Mouse (Mus musculus) spleen, postnatal 10 days (tissue): Measurements from ENCODE around the gene Serpine3.
"Not testable (repeated sequence)": the region's sequence is repeated elsewhere in the genome, so short reads cannot be mapped to it uniquely, and the experiment has no call there.

Experiments used
- DNase-seq, 2 experiments: peaks; one replicate each; pipeline ENCODE4 v3.0.0; 2021 to 2022; ENCODE audit warnings: low spot score in 2 of 2

Serpine3 gene

GRCm38 (mm10) chr14:62663367-62663766, at the start of gene Serpine3:
Serpine3 (plus strand) TSS chr14:62663667.
- no peak for DNase-seq

GRCm38 (mm10) chr14:62622393-62622792, 41.1 kb upstream of the Serpine3 start:
- DNase-seq: no peak

- DNase-seq: no peak
Measured at GRCm38 (mm10) chr14:62627951-62628350, 35.5 kb upstream of the Serpine3 start.

GRCm38 (mm10) chr14:62637436-62638344, 25.8 kb upstream of the Serpine3 start:
- no peak for DNase-seq

GRCm38 (mm10) chr14:62638345-62638702, 25.1 kb upstream of the Serpine3 start:
- DNase-seq: no peak

GRCm38 (mm10) chr14:62639111-62639510, 24.4 kb upstream of the Serpine3 start:
- no peak for DNase-seq

- DNase-seq: no peak
Measured at GRCm38 (mm10) chr14:62639551-62639950, 23.9 kb upstream of the Serpine3 start.

GRCm38 (mm10) chr14:62640396-62640795, 23.1 kb upstream of the Serpine3 start:
- no peak for DNase-seq

- DNase-seq: not testable (repeated sequence)
Measured at GRCm38 (mm10) chr14:62642368-62642767, 21.1 kb upstream of the Serpine3 start.

- no peak for DNase-seq
Measured at GRCm38 (mm10) chr14:62648405-62648804, 15.1 kb upstream of the Serpine3 start.

GRCm38 (mm10) chr14:62650376-62650775, 13.1 kb upstream of the Serpine3 start:
- DNase-seq: no peak

- DNase-seq: no peak
Measured at GRCm38 (mm10) chr14:62651771-62652170, 11.7 kb upstream of the Serpine3 start.

- DNase-seq: no peak
Measured at GRCm38 (mm10) chr14:62655996-62656395, 7.5 kb upstream of the Serpine3 start.

- DNase-seq: no peak
Measured at GRCm38 (mm10) chr14:62657469-62657868, 6.0 kb upstream of the Serpine3 start.

- no peak for DNase-seq
Measured at GRCm38 (mm10) chr14:62662381-62662780, 1.1 kb upstream of the Serpine3 start.

- no peak for DNase-seq
Measured at GRCm38 (mm10) chr14:62664976-62665673, 1.7 kb downstream of the Serpine3 start.

GRCm38 (mm10) chr14:62673646-62674045, 10.2 kb downstream of the Serpine3 start:
- no peak for DNase-seq

GRCm38 (mm10) chr14:62718161-62718560, 54.7 kb downstream of the Serpine3 start:
- DNase-seq: no peak

- DNase-seq: no peak
Measured at GRCm38 (mm10) chr14:62721625-62722024, 58.2 kb downstream of the Serpine3 start.

- DNase-seq: no peak
Measured at GRCm38 (mm10) chr14:62724560-62724959, 61.1 kb downstream of the Serpine3 start.

- DNase-seq: no peak
Measured at GRCm38 (mm10) chr14:62731902-62732301, 68.4 kb downstream of the Serpine3 start.

GRCm38 (mm10) chr14:62733666-62734065, 70.2 kb downstream of the Serpine3 start:
- DNase-seq: no peak

GRCm38 (mm10) chr14:62735646-62736045, 72.2 kb downstream of the Serpine3 start:
- DNase-seq: no peak
